Mouse (Mus musculus) thymus, adult 2 months (tissue): Measurements from ENCODE around the gene Tgfb2. TPM values are rescaled to one million over a fixed set of nuclear protein-coding genes. Genes with fewer than 3 reads are reported as not detected.

Experiments used
- DNase-seq: peaks from one replicate; pipeline ENCODE4 v3.0.0; 2021
- H3K27ac ChIP-seq: fragments of 200-500 bp; 2 replicates; pipeline ENCODE4 v1.5.1; 2012; ENCODE audit warnings: low read length, control low read depth; ENCODE audit not compliant: control insufficient read depth, insufficient read depth
- H3K27me3 ChIP-seq: fragments of 200-500 bp; 2 replicates; pipeline ENCODE4 v1.6.1; 2012; ENCODE audit warnings: mild to moderate bottlenecking, low read length, moderate library complexity, mixed read lengths; ENCODE audit not compliant: control insufficient read depth, insufficient read depth
- H3K36me3 ChIP-seq: fragments of 200-500 bp; 2 replicates; pipeline ENCODE4 v1.6.1; 2012; ENCODE audit warnings: mild to moderate bottlenecking, low read length, moderate library complexity; ENCODE audit not compliant: control insufficient read depth, insufficient read depth
- H3K4me1 ChIP-seq: fragments of 200-500 bp; replicated peaks from 2 replicates; pipeline ENCODE4 v1.6.1; 2012; ENCODE audit warnings: low read length; ENCODE audit not compliant: control insufficient read depth, insufficient read depth
- H3K4me3 ChIP-seq: fragments of 200-500 bp; 2 replicates; pipeline ENCODE4 v1.5.1; 2012; ENCODE audit warnings: mild to moderate bottlenecking, low read length, control low read depth, moderate library complexity; ENCODE audit not compliant: control insufficient read depth, insufficient read depth
- CTCF ChIP-seq: fragments of 200-500 bp; IDR thresholded peaks from 2 replicates; pipeline ENCODE4 v1.5.1; 2012; ENCODE audit warnings: mild to moderate bottlenecking, control low read depth, low read length, moderate library complexity, borderline replicate concordance; ENCODE audit not compliant: control insufficient read depth, poor library complexity, insufficient read depth; ENCODE audit errors: extremely low read depth
- POLR2A ChIP-seq: fragments of 200-500 bp; IDR thresholded peaks from 2 replicates; pipeline ENCODE4 v1.6.1; 2012; ENCODE audit warnings: mild to moderate bottlenecking, low read length, control low read depth, moderate library complexity; ENCODE audit not compliant: control insufficient read depth, poor library complexity, insufficient read depth; ENCODE audit errors: extremely low read depth
- whole genome bisulfite sequencing: fragments of 180-500 bp; shearing (Covaris S2); methylation state at CpG from one replicate; pipeline ENCODE4 v1.1.7; 2018; 5-methylcytosine and 5-hydroxymethylcytosine counted together
- polyA plus RNA-seq: library from polyadenylated mRNA; depleted of rRNA; stranded (reverse); fragments of >200 nt; gene quantifications from 2 replicates; pipeline ENCODE4 v1.2.3, GENCODE M21; 2012; rRNA removed

The Tgfb2 gene
- polyA plus RNA-seq, 1 experiment, result 0.89 TPM

GRCm38 (mm10) chr1:186581114-186581513, 124.7 kb downstream of the Tgfb2 start:
- 94% methylated on average over 2 of the region's 2 CpGs for WGBS
- Histone ChIP-seq H3K27me3 (no peaks in the 10 kb centered on the region), H3K4me1 (no peaks in the 10 kb centered on the region), H3K4me3 (no peak overlapping the region), H3K27ac (no peak overlapping the region), H3K36me3 (no peaks in the 10 kb centered on the region)
- TF ChIP-seq CTCF (no peak), POLR2A (no peak)
- no peak for DNase-seq

- Histone ChIP-seq H3K27me3 (no peaks in the 10 kb centered on the region), H3K4me1 (no peaks in the 10 kb centered on the region), H3K27ac (no peak overlapping the region), H3K4me3 (no peak overlapping the region), H3K36me3 (no peaks in the 10 kb centered on the region)
- TF ChIP-seq POLR2A (no peak), CTCF (no peak)
- WGBS, result 87% methylated on average over 5 of the region's 5 CpGs
- no peak for DNase-seq
These were observed 128.5 kb downstream of the Tgfb2 start for GRCm38 (mm10) chr1:186577302-186577701.

- no peaks in the 10 kb centered on the region for H3K36me3 ChIP-seq
- H3K4me1 ChIP-seq, result no peaks in the 10 kb centered on the region
- no peaks in the 10 kb centered on the region for H3K27me3 ChIP-seq
- DNase-seq, result no peak
- TF ChIP-seq CTCF (no peak), POLR2A (no peak)
- WGBS, result 12% methylated on average over 9 of the region's 9 CpGs
- no peak overlapping the region for H3K4me3 ChIP-seq
- H3K27ac ChIP-seq, result no peak overlapping the region
These were observed 130.2 kb downstream of the Tgfb2 start for GRCm38 (mm10) chr1:186575629-186576028.

GRCm38 (mm10) chr1:186575074-186575473, 130.7 kb downstream of the Tgfb2 start:
- Histone ChIP-seq H3K36me3 (no peaks in the 10 kb centered on the region), H3K4me3 (no peak overlapping the region), H3K4me1 (no peaks in the 10 kb centered on the region), H3K27me3 (no peaks in the 10 kb centered on the region), H3K27ac (no peak overlapping the region)
- 93% methylated on average over 7 of the region's 7 CpGs for WGBS
- no peak for TF ChIP-seq POLR2A
- TF ChIP-seq CTCF, result no peak
- DNase-seq, result no peak

Other genes starting within 250 kb of the Tgfb2 start
- 3.2 and 3.3 TPM in 2 replicates for gene Rrp15, start 43.4 kb upstream of the Tgfb2 start, polyA plus RNA-seq